Mouse (Mus musculus): ENCODE measurements around the gene Zbtb32. TPM values are rescaled to one million over a fixed set of nuclear protein-coding genes. Genes with fewer than 3 reads are reported as not detected.

Gene Zbtb32
- polyA plus RNA-seq (2014; fragmentation: Nextera tagmentation; extraction: Ambion mirVana) = 0.15 and 0.31 TPM in 2 replicates

DNA sequence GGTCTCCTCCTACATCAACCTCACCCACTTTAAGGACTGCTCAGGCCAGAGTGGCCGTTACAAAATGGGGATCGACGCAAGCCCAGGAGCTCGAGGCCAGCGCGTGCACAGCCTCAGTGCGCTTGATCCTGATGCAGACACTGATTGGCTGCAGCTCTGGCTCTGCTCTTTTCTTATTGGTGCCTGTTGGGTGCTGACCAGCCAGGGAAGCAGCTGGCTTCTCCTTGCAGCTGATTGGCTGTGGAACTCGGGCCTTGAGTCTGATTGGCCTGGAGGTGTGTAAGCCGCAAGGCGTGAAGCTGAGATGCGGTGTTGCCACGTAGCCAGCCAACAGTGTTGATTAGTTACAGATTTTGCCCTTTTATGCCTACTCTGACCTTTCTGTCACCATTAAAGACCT lies at the start of gene Zbtb32:
Gene Zbtb32, minus strand, starts transcription at position 124 of the 400 bp plus-strand sequence.
- Histone ChIP-seq H3K4me1 (replicated peaks; ENCODE audit: control insufficient read depth, insufficient read depth, low read length) (no peaks in the 10 kb centered on the region), H3K9ac (ENCODE audit: low read length) (no peak within 1 kb of the TSS), H3K4me3 (ENCODE audit: low read depth, low read length) (no peak within 1 kb of the TSS), H3K36me3 (ENCODE audit: control insufficient read depth, insufficient read depth, low read length) (no peaks in the 10 kb centered on the region), H3K4me2 (ENCODE audit: low read depth, low read length, severe bottlenecking) (peak within 1 kb of the TSS; percentile 26; the same call in 1 of the 2 replicates), H3K27me3 (ENCODE audit: control insufficient read depth, insufficient read depth, low read length) (no peaks in the 10 kb centered on the region), H3K27ac (ENCODE audit: low read depth, low read length) (no peak within 1 kb of the TSS), H3K9me3 (ENCODE audit: control insufficient read depth, low read length) (no peaks in the 10 kb centered on the region)
- WGBS = 93% methylated on average over 12 of the region's 12 CpGs
- ATAC-seq (replicated peaks; ENCODE audit: low FRiP score) (no peak), DNase-seq (ENCODE audit: low spot score) (no peak)

DNA sequence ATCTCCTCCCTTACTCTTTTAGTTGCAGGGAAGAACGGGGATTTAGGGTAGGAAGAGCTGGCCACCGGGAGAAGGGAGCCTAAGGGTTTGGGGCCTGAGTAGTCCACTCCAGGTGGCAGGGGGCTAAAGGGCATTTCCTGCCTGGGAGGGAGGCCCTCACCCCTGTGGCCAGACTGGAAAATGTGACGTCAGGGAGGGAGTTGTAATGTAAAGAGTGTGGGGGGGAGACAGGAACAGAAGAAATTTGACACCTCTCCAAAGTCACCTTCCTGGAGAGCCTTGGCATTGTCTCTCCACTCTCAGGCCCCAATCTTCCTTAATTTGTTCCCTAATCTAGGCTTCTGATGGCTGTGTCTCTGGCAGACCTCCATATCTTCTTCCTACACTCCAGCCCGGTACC lies 40.4 kb upstream of the Zbtb32 start:
- no peak for DNase-seq (ENCODE audit: low spot score)

DNA sequence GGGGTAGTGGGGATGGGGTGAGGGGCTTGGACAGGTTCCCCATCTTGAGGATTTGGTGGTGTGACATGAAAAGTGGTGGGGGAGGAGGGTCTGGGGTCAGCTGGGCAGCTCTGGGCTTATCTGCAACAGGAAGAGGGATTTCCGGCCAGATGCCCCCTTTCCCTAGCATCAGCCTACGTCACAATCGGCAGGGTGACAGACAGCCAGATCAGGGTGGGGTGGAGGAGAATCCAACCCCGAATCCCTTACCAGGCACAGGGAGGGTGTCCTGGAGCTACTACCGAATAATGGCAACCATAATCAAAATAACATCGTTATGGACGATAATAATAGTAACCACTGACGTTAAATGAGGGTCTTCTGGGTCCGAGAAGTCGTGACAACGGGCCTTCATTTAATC lies 37.7 kb upstream of the Zbtb32 start:
- H3K4me2 ChIP-seq (ENCODE audit: low read depth, low read length, severe bottlenecking) = no peak overlapping the region
- WGBS = 27% methylated on average over 11 of the region's 11 CpGs
- no peaks in the 10 kb centered on the region for H3K36me3 ChIP-seq (ENCODE audit: control insufficient read depth, insufficient read depth, low read length)
- H3K27ac ChIP-seq (ENCODE audit: low read depth, low read length) = no peak overlapping the region
- ATAC-seq (replicated peaks; ENCODE audit: low FRiP score) (no peak), DNase-seq (ENCODE audit: low spot score) (no peak)
- H3K9ac ChIP-seq (ENCODE audit: low read length) = no peak overlapping the region
- no peak overlapping the region for H3K4me3 ChIP-seq (ENCODE audit: low read depth, low read length)
- H3K9me3 ChIP-seq (ENCODE audit: control insufficient read depth, low read length) = no peaks in the 10 kb centered on the region
- H3K4me1 ChIP-seq (replicated peaks; ENCODE audit: control insufficient read depth, insufficient read depth, low read length) = peaks cover 7% of the 10 kb centered on the region; the same call in 1 of the 2 replicates
- H3K27me3 ChIP-seq (ENCODE audit: control insufficient read depth, insufficient read depth, low read length) = peaks cover 44% of the 10 kb centered on the region

More for the DNA sequence above, 40.4 kb upstream of the Zbtb32 start:
- WGBS = 29% methylated on average over 4 of the region's 4 CpGs
- H3K9ac ChIP-seq (ENCODE audit: low read length) = no peak overlapping the region
- H3K27ac ChIP-seq (ENCODE audit: low read depth, low read length) = no peak overlapping the region
- H3K4me1 ChIP-seq (replicated peaks; ENCODE audit: control insufficient read depth, insufficient read depth, low read length) = peaks cover 5% of the 10 kb centered on the region; the same call in 1 of the 2 replicates
- H3K4me3 ChIP-seq (ENCODE audit: low read depth, low read length) = no peak overlapping the region
- no peak overlapping the region for H3K4me2 ChIP-seq (ENCODE audit: low read depth, low read length, severe bottlenecking)
- H3K27me3 ChIP-seq (ENCODE audit: control insufficient read depth, insufficient read depth, low read length) = peaks cover 24% of the 10 kb centered on the region
- H3K9me3 ChIP-seq (ENCODE audit: control insufficient read depth, low read length) = no peaks in the 10 kb centered on the region
- ATAC-seq (replicated peaks; ENCODE audit: low FRiP score) = no peak
- no peaks in the 10 kb centered on the region; the same call in 1 of the 2 replicates for H3K36me3 ChIP-seq (ENCODE audit: control insufficient read depth, insufficient read depth, low read length)

DNA sequence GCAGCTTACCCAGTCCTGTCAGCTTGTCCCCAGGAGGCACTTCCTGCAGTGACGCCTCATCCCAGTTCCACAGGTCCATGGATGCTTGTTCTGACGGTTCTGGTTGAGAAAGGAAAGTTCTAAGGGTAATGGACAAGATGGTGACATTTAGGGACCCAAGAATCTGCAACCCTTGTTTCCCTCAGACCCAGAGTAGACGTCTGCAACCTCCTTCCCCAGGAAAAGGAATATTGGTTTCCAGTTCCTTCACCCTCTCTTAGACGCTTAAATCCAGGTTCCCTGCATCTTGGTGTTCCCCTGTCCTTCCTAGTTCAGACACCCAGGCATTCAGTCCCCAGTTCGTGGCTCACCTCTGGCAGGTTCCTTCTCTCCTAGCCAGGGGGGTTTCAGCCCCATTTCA lies 37.0 kb upstream of the Zbtb32 start, which contains the start of gene Etv2:
Gene Etv2, minus strand, starts transcription at position 101 of the 400 bp plus-strand sequence.
- no peak within 1 kb of the TSS for H3K27ac ChIP-seq (ENCODE audit: low read depth, low read length)
- 6% methylated on average over 5 of the region's 5 CpGs for WGBS
- no peaks in the 10 kb centered on the region for H3K9me3 ChIP-seq (ENCODE audit: control insufficient read depth, low read length)
- peak within 1 kb of the TSS; percentile 12; the same call in 1 of the 2 replicates for H3K4me3 ChIP-seq (ENCODE audit: low read depth, low read length)
- DNase-seq (ENCODE audit: low spot score) (no peak), ATAC-seq (replicated peaks; ENCODE audit: low FRiP score) (no peak)
- no peaks in the 10 kb centered on the region for H3K36me3 ChIP-seq (ENCODE audit: control insufficient read depth, insufficient read depth, low read length)
- H3K9ac ChIP-seq (ENCODE audit: low read length) = no peak within 1 kb of the TSS; the same call in 1 of the 2 replicates
- peaks cover 7% of the 10 kb centered on the region; the same call in 1 of the 2 replicates for H3K4me1 ChIP-seq (replicated peaks; ENCODE audit: control insufficient read depth, insufficient read depth, low read length)
- H3K4me2 ChIP-seq (ENCODE audit: low read depth, low read length, severe bottlenecking) = 0 out of 2 replicates have a peak within 1 kb of the TSS, but pooled peaks have one; percentile 24
- peaks cover 44% of the 10 kb centered on the region for H3K27me3 ChIP-seq (ENCODE audit: control insufficient read depth, insufficient read depth, low read length)

- H3K4me3 ChIP-seq (ENCODE audit: low read depth, low read length) = peak overlapping the region; percentile 12; the same call in 1 of the 2 replicates
- DNase-seq (ENCODE audit: low spot score) = peak; percentile 86
- peaks cover 7% of the 10 kb centered on the region; the same call in 1 of the 2 replicates for H3K4me1 ChIP-seq (replicated peaks; ENCODE audit: control insufficient read depth, insufficient read depth, low read length)
- WGBS = under 1% methylated on average over 20 of the region's 20 CpGs
- no peak overlapping the region; the same call in 1 of the 2 replicates for H3K9ac ChIP-seq (ENCODE audit: low read length)
- no peaks in the 10 kb centered on the region for H3K9me3 ChIP-seq (ENCODE audit: control insufficient read depth, low read length)
- no peak overlapping the region for H3K27ac ChIP-seq (ENCODE audit: low read depth, low read length)
- H3K4me2 ChIP-seq (ENCODE audit: low read depth, low read length, severe bottlenecking) = 0 out of 2 replicates have a peak overlapping the region, but pooled peaks have one; percentile 24
- H3K36me3 ChIP-seq (ENCODE audit: control insufficient read depth, insufficient read depth, low read length) = no peaks in the 10 kb centered on the region
- H3K27me3 ChIP-seq (ENCODE audit: control insufficient read depth, insufficient read depth, low read length) = peaks cover 44% of the 10 kb centered on the region
- peak; percentile 64 for ATAC-seq (replicated peaks; ENCODE audit: low FRiP score)
Observed at GRCm38 (mm10) chr7:30634621-30635020, 35.9 kb upstream of the Zbtb32 start.

DNA sequence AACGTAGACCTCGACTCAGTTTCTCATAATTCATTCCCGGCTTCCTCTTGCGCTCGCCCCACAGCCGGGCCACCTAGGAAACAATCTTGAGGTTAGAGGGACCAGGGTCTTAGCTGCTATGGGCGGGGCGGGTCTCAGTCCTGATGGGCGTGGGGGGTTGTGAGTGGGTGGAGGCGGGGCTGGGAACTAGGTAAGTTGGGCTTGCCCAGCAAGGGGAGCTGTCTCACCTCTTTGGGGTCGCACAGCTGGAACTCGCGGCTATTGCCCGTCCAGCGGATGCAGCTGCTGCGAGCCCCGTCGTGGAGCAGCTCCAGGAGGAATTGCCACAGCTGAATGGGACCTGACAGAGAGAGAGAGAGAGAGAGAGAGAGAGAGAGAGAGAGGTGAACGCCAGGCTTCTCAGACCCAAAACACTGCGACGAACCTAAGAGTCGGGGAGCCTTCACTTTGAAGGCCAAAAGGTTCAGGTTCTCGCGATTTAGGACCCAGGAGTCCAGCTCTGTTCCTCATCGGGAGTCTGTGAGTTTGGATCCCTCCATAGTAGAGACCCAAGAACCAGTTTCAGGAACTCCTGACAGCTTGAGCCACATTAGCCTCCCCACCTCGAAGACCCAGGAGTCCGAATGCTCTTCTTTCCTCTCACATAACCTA lies 35.2 kb upstream of the Zbtb32 start:
- no peak overlapping the region for H3K27ac ChIP-seq (ENCODE audit: low read depth, low read length)
- H3K4me2 ChIP-seq (ENCODE audit: low read depth, low read length, severe bottlenecking) = no peak overlapping the region
- no peak for ATAC-seq (replicated peaks; ENCODE audit: low FRiP score)
- H3K36me3 ChIP-seq (ENCODE audit: control insufficient read depth, insufficient read depth, low read length) = no peaks in the 10 kb centered on the region
- H3K4me1 ChIP-seq (replicated peaks; ENCODE audit: control insufficient read depth, insufficient read depth, low read length) = peaks cover 7% of the 10 kb centered on the region; the same call in 1 of the 2 replicates
- 3% methylated on average over 27 of the region's 27 CpGs for WGBS
- no peak overlapping the region for H3K9ac ChIP-seq (ENCODE audit: low read length)
- peaks cover 44% of the 10 kb centered on the region for H3K27me3 ChIP-seq (ENCODE audit: control insufficient read depth, insufficient read depth, low read length)
- H3K9me3 ChIP-seq (ENCODE audit: control insufficient read depth, low read length) = no peaks in the 10 kb centered on the region
- DNase-seq (ENCODE audit: low spot score) = no peak
- H3K4me3 ChIP-seq (ENCODE audit: low read depth, low read length) = no peak overlapping the region

GRCm38 (mm10) chr7:30629013-30629412 lies 30.3 kb upstream of the Zbtb32 start:
- no peak overlapping the region for H3K27ac ChIP-seq (ENCODE audit: low read depth, low read length)
- ATAC-seq (replicated peaks; ENCODE audit: low FRiP score) (no peak), DNase-seq (ENCODE audit: low spot score) (no peak)
- no peaks in the 10 kb centered on the region for H3K9me3 ChIP-seq (ENCODE audit: control insufficient read depth, low read length)
- no peaks in the 10 kb centered on the region for H3K36me3 ChIP-seq (ENCODE audit: control insufficient read depth, insufficient read depth, low read length)
- H3K9ac ChIP-seq (ENCODE audit: low read length) = no peak overlapping the region
- H3K27me3 ChIP-seq (ENCODE audit: control insufficient read depth, insufficient read depth, low read length) = peaks cover 20% of the 10 kb centered on the region
- H3K4me1 ChIP-seq (replicated peaks; ENCODE audit: control insufficient read depth, insufficient read depth, low read length) = peaks cover 6% of the 10 kb centered on the region; the same call in 1 of the 2 replicates
- H3K4me2 ChIP-seq (ENCODE audit: low read depth, low read length, severe bottlenecking) = no peak overlapping the region
- H3K4me3 ChIP-seq (ENCODE audit: low read depth, low read length) = no peak overlapping the region

DNA sequence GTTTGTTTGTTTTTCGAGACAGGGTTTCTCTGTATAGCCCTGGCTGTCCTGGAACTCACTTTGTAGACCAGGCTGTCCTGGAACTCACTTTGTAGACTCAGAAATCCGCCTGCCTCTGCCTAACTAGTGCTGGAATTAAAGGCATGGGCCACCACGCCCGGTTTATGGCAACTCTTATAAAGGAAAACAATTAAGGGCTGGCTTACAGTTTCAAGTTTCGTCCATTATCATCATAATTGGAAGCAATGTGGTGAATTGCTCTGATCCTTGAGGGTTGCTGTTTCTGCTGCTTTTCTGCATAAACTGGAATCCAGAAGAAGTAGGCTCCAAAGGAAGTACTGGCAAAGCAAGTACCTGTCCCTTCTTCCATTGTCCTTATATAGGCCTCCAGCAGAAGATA lies 27.9 kb upstream of the Zbtb32 start:
- Histone ChIP-seq H3K36me3 (ENCODE audit: control insufficient read depth, insufficient read depth, low read length) (no peaks in the 10 kb centered on the region), H3K27ac (ENCODE audit: low read depth, low read length) (no peak overlapping the region), H3K4me3 (ENCODE audit: low read depth, low read length) (no peak overlapping the region), H3K4me1 (replicated peaks; ENCODE audit: control insufficient read depth, insufficient read depth, low read length) (peaks cover 3% of the 10 kb centered on the region; the same call in 1 of the 2 replicates), H3K27me3 (ENCODE audit: control insufficient read depth, insufficient read depth, low read length) (peaks cover 2% of the 10 kb centered on the region; the same call in 1 of the 2 replicates), H3K9ac (ENCODE audit: low read length) (no peak overlapping the region), H3K4me2 (ENCODE audit: low read depth, low read length, severe bottlenecking) (no peak overlapping the region), H3K9me3 (ENCODE audit: control insufficient read depth, low read length) (no peaks in the 10 kb centered on the region)
- WGBS = 89% methylated on average over 5 of the region's 5 CpGs
- DNase-seq (ENCODE audit: low spot score) (no peak), ATAC-seq (replicated peaks; ENCODE audit: low FRiP score) (no peak)

Data from forebrain, embryonic 11.5 days (tissue).